Mouse (Mus musculus) right cerebral cortex, postnatal 4 days (tissue): ENCODE measurements at regions not wholly inside any gene's neighbourhood (a gene's known extent, or its start where the extent isn't known, plus 50 kb on each side); places are given as distances from the start of the nearest gene placed in this dataset.

ENCODE experiments used
- DNase-seq: peaks from one replicate; pipeline ENCODE4 v3.0.0-alpha.2; 2022

DNA sequence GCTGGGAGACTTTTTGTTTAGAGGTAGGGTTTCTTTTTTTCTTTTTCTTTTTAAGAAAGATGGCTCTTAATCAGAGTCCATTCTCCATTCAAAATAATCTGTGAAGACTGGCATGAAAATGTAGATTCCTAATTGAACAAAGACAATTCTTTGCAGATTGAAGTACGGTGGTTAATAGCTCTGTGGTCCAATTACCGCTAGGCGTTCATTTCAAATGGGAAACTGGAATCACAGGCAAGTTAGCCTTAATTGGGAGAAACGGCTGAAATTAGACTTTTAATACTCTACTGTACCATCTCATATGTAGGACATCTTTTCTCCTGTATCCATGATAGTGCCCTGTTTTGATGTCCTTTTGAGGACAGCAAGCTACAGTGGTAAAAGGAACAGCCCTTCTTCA lies 61.2 kb downstream of the Ascl1 start:
- no peak for DNase-seq

DNA sequence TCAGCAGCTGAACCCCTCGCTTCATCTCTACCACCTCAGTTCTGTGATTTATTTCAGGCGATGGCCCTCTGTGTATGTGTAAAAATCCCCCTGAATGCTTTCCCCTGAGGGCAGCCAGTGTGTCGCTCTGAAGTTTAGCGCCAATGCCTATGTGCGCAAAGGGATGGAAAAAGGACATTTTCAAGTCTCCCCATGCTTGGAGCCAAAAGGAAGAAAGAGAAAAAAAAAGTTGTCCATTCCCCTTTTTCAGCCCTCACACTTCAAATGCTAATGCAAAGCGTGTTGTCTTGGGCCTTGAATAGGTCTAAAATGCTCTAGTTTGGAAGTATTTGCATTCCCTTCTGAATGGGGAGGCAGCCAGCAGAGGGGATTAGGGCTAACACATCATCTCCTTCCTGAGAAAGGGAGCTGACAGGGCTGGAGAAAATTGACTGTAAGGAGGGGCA lies 73.5 kb downstream of the Ascl1 start:
- no peak for DNase-seq

DNA sequence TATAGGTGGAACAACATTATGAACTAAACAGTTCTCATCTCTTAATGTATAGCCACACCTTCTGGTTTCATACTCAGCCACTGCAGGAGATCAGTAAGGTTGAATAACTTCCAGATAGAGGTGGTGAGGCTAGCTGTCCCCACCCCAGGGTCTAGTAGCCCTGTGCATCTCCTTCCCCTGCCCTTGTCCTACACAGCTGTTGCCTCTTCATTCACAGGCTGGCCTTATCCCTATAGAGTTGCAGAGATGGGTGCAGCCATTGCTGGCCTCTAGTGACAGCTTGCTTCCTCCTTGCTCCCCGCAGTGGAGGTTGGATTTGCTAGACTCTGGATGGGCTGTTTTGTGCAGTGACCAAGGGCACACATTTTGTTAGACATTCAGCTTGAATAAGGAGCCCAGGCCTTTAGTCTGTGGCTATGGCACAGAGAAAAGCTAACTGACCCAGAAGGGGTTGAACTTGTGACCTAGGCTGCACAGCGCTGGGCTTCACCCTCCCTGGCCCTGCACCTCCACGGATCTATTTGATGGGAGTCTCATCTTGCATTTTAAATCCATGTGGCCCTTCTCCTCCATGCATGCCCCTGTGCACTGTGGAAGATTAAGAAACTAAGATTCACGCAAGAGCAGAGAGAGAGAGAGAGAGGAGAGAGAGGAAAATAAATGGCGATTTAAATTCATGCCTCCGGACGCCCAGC lies 74.1 kb downstream of the Ascl1 start:
- DNase-seq = no peak

DNA sequence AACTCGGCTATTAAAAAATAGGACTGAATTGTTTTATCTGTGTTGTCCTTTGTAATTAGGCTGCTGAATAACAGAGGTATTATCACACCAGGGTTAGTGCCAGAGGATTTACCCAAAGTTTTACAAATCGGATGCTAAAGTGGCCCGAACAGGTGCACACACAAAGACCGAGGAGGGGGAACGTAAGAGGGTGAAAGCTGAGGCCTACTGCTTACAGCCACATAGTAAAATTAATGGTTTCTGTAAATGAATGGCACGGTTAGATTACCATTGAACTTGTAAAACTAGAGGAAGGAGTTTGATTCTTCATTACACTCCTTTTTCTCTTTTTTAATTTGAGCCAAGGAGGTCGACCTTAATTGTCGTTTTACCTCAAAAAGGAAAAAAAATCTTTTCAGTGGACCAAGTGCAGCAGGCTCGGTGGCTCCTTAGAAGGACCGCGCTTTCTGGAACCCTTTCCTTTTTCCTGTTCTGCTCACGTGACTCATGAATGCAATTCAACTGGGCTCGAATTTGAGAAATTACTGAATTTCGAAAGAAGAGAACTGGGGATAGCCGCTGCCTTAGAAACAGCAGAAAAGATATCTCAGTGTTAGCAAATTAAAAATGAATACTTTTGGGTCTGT lies 99.1 kb downstream of the Ascl1 start:
- no peak for DNase-seq

DNA sequence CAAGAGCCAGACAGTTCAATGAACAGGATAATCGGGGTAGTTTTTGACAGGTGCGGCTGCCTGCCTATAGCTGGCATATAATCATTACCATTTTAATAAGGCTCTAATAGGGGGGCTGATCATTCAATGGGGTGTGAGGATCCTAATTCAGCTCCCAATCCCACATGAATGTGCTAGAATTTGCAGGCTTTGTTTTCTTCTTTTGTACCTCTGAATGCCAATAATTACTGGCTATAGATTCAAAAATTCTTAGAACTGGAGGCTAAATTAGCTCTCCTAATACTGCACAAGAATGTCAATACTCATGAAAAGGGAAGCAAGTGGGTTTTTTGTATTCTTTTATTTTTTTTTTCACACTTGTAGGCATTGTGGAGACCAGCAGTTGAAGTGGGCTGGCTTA lies 104.3 kb downstream of the Ascl1 start:
- no peak for DNase-seq

DNA sequence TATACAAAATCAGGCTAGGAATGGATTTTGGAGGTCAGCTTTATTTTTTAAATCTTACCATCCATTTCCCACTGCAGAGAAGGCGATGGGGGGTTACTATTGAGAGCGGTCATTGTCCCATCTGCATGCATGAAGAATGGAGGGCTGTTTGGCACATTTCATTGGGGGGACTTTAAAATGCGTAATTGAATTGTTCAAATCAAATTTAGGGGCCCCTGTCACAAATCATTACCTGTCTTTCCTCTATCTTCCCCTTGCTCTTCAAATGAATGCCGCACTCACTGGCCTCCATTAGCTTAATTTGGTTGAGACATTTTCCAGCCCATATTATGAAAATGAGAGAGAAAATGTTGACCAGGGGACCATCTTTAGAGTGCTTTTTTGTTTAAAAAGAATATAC lies 108.2 kb downstream of the Ascl1 start:
- no peak for DNase-seq

DNA sequence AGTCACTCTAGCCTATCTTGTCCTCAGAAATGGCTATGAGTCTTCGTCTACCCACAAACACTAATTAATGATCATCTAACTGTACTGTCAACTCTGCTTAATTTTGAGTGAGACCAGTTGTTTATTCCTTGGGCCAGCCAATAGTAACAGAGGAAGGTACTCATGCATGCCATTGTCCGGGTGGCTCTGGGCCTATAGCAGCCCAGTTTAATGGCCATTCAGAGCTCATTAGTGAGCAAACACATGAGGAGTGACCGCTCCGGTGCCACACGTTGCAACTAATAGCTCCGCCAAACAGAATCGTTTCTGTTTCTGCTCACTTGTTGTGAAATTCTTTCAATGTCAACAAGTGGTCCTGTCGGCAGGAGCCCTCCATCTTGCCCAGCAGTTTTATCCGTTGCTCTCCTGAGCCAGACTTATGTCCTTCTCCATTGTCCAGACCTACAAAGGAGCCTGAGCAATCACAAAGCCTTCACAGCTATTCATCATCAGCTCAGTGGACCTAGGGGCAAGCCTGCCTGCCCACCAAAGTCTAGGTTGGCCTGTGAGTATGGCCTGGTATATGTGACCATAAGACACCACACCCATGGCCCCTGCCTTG lies 108.8 kb downstream of the Ascl1 start:
- DNase-seq = no peak

DNA sequence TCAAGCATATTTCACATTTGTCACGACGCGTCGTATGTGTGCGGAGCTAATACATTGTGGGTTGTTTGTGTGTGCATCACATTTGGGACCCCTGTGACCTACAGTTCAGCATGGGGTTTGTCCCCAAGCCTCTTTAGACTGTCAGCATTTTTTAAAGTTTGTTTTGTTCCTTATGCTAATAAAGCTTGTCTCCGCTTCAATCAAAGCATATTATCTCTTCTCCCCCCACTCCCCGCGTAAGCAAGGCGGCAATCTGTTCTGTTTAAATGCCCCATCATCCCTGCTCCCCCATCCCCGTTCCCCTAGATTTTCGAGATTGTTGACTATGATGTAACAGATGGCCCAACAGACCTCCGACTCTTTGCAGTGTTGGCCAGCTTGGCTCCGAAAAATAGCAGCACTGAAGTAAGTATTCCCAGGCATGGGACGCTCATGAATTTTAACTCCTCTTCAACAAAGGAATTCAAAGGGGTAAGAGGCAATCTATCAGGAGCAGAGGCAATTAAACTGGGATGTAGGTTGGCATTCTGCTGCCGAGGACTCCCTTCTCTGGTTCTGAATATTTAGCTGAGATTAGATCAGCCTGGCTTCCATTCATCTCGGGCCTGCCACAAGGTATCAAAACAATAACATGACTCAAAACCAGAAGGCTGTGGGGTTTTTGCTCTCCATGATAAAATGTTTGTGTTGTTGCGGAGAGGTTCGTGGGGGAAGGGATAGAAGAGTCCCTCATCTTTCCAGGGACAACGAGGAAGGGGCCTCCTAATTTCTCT lies 141.9 kb downstream of the Ascl1 start:
- DNase-seq = peak; percentile 19

DNA sequence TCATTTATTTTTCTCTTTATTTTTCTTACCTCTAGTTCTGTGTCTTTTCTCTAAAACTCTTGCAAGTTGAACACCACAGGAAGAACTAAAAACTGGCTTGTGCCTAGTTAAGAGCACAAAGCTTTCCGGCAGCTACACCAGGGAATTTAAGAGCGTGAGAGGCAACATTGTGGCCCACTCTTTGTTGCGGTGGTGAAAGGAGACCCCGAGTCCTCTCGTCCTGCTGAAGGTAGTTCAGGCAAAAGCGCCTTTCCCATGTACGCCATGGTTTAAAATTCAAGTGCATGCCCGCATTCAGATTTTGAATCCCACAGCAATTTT lies 142.4 kb downstream of the Ascl1 start:
- DNase-seq = no peak

DNA sequence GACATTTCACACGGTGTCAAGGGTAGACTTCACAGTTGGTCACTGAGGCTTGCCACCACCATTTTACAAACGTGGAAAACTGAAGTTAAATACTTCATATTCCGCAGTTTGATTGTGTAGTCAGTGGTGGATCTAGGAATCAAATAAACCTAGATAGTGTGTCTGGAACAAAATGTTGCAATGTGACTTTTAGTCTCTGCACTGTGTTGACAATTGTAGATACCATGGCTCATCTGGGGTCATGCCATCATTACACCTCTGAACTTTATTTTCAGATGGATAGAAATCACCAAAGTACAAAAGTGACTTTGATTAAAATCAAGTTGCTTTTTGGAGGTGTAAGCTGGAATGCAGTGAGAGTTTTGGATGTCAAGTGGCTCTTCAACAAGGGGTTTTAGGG lies 158.3 kb downstream of the Ascl1 start:
- DNase-seq = no peak

DNA sequence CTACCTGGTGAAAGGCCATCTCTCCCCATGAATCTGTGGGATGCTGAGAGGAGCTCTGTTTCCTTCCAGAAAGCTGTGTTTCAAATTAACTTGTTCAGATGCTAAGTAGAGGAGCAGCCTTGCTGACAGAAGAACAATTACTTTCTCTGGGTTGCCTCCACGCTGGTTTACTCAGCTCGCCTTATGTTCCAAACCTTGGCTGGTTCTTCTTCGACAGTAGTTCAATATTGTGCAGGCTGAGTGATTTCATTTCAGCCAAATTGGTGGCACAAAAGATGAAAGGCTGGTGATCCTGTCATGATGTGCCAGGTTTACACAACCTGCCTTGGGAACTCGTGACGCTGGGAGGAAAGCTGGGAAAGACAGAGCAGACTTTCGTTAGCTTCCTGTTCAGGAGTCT lies 160.1 kb downstream of the Ascl1 start:
- DNase-seq = no peak

DNA sequence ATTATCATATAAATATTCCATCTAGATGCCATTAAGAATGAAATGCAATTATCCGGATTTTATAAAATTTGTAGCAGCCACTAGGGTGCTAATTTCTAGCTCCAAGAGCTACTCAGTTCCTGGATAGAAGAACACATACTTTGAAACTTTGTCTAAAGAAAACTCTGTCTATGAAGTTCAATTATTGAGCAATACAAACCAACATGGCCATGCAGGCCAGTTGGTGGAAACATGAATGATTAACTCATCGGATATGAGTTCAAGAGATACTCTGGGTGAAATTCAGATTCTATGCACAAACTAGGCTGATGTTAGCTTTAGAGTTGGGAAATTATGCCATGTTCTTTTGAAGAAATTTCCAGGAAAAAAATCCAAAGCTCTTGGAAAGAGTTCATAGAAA lies 164.0 kb downstream of the Ascl1 start:
- DNase-seq = no peak

DNA sequence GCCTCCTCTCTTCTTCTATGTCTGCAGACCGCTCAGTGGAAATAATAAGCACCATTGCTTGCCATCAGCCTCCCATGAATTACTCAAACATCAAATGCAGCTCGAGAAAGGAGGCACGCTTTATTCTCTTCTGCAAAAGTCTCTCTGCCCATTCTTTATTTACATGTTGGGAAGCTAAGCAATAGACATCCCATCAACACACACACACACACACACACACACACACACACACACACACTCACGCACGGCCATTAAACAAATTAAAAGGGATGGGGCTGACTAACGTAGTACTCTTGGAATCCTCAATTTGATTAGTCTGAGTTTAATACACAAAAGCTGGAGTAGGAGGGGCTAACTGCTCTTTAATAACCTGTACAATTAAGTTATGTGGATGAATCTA lies 167.7 kb downstream of the Ascl1 start:
- DNase-seq = no peak

DNA sequence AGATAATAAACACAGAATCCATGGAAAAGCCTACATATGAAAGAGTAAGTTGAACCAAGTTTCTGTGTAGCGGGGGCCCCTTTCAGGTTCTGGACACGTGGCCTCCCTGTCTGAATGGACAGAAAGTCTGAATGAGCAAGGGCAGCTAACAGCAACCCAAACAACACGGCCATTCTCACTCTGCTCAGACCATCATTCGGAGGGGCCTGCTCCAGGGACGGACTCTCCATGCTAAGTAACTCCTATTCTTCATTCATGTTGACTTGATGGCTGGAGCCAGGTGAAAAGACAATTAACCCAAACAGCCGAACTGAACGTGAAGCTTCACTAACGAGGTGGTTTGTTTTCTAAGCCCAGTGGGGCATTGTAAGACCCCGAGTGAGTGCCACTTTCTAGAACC lies 168.3 kb downstream of the Ascl1 start:
- DNase-seq = no peak

DNA sequence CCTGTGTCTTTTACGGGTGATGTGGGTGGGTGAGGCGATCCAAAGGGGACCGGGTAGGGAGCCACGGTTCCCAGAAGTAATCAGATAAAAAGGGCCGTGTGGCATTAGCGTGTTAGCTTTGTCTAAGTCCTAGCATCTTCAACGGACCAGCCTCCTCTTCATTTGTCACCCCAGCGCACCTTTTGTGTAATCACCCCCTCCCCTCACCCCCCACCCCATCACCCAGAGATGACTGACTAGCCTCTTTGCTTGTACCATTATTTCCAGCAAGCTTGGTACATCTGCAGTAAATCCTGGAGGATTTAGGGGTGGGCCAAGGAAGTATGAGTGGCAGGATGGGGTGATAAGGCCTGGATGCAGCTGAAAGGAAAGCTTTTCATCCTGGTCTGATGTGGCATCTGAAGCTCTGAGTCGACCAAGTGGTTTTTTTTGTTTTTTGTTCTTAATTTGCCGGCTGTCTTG lies 183.8 kb downstream of the Ascl1 start:
- no peak for DNase-seq

DNA sequence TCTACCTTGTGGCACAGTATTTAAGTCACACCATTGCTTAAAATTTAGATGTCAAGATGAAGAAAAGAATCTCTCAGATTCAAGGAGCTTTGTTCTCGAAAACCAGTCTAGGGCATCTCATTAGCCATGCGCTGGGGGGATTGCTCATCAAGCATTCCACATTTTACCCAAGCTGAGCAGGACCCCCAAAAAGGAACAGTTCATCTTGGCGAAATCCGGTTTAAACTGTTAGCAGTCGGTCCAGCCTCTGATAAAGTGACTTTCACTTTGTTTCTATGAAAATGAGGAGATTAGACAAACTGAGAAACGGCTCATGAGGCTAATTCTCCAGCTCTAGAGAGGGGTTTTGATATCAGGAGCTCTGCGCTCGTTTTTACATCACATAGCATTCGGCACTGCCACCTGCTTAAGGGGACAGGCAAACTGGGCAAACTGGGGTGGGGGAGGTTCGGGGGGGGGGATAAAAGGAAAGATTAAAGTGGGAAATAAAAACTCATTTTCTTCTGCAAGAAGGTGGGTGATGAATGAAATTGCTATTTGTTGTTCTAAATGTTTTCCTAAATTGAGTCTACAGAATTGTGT lies 184.6 kb downstream of the Ascl1 start:
- no peak for DNase-seq

DNA sequence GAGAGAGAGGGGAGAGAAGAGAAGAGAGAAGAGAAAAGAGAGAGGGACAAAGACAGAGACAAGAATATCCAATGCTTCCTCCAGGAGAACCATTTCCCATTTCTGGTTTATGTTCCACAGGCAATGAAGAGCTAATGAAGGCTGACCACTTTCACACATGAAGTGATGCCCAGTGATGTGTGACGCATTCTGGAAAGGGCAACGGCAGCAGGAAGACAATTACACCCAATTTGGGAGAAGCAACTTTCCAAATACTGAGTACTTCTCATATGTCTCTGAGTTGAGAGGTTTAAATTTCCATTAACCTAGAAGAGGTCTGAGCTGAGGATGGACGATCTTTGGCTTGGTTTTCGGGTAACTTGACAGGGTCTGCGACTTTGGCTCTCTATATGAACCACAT lies 196.3 kb downstream of the Ascl1 start:
- DNase-seq = no peak

DNA sequence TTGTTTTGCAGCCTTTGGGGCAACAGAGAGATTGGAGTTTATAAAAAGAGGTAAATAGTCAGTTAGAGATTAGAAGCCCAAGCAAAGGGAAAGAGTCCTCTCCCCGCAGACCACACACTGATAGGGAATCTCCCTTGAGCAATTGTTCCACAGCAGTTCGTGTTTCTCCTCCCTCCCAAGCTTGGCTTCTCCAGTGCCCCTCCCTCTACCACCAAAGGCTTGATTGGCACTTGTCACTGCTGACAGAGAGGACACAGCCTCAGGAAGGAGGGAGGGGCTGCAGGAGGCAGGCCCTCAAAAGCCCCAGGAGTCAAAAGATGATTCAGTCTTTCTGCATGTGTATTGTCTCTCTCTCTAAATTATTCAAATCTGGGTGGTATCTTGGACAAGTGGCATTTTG lies 200.1 kb downstream of the Ascl1 start:
- no peak for DNase-seq

DNA sequence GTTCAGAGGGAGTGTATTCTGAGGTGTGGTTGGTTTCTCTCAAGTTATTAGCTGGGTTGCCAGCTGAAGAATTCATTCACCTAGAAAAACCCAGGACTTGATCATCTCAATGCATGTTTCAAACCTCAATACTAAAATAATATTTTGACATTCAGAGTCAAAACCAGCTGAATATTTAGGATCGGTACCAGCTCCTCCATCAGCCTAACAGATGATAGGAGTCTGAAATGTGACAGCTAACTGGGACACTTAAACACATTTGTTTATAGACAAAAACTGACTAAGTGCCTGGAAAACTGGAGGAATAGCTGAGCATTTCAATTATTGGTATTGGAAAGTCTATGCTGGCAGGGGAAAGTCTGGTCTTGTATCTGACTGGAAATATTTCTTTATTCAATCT lies 206.6 kb downstream of the Ascl1 start:
- DNase-seq = no peak

DNA sequence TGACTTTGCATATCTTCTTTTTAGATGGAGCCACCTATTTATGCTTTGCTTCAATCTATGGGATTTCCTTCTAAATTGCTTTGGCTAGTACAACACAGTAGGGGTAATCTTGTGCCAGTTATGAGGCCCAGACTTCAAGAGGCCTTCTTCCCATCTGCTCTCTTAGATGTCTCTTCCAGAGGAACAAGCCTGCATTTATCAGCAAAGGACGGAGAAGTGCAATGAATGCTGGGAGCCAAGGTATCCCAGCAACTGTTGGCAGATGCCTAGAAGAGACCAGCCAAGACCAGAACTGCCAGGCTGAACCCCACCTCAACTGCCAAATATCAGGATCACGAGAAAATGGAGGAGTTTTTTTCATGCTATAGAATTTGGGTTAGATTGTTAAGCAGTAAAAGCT lies 209.2 kb downstream of the Ascl1 start:
- DNase-seq = no peak
